Mouse (Mus musculus) yolk sac, embryonic 10.5 days (tissue): Measurements from ENCODE around the gene Khsrp.

Source experiments
- DNase-seq: peaks from one replicate; pipeline ENCODE4 v3.0.0-alpha.2; 2017; ENCODE audit warnings: low spot score

The Khsrp gene

GRCm38 (mm10) chr17:57029691-57030090 is 1.6 kb downstream of the Khsrp start:
- DNase-seq, result no peak

- DNase-seq, result no peak
These were observed 3.9 kb downstream of the Khsrp start for GRCm38 (mm10) chr17:57027471-57027870.

GRCm38 (mm10) chr17:57020960-57021359 is 10.4 kb downstream of the Khsrp start:
- no peak for DNase-seq

- no peak for DNase-seq
These were observed 11.6 kb downstream of the Khsrp start for GRCm38 (mm10) chr17:57019693-57020092.

GRCm38 (mm10) chr17:57012245-57012795 is 19.0 kb downstream of the Khsrp start:
- DNase-seq, result no peak

GRCm38 (mm10) chr17:57011236-57012141 is 19.8 kb downstream of the Khsrp start, which contains the start of the genes Gtf2f1 and Gm17949:
Gtf2f1 (minus strand) TSS chr17:57011288.
Gm17949 (plus strand) TSS chr17:57011469.
- peak; percentile 98 for DNase-seq

GRCm38 (mm10) chr17:57010911-57011235 is 20.4 kb downstream of the Khsrp start:
- no peak for DNase-seq

GRCm38 (mm10) chr17:57007137-57007905 is 24.0 kb downstream of the Khsrp start:
- no peak for DNase-seq

GRCm38 (mm10) chr17:57003994-57004393 is 27.3 kb downstream of the Khsrp start:
- DNase-seq, result no peak

GRCm38 (mm10) chr17:57001228-57001627 is 30.1 kb downstream of the Khsrp start:
- no peak for DNase-seq

GRCm38 (mm10) chr17:56999968-57000609 is 31.2 kb downstream of the Khsrp start, which contains the start of gene Pspn:
Pspn (minus strand) TSS chr17:57000018.
- DNase-seq, result no peak

GRCm38 (mm10) chr17:56999414-56999813 is 31.9 kb downstream of the Khsrp start:
- DNase-seq, result no peak

GRCm38 (mm10) chr17:56997029-56997667 is 34.2 kb downstream of the Khsrp start, which contains the start of gene Alkbh7:
Alkbh7 (plus strand) TSS chr17:56997339.
- peak; percentile 98 for DNase-seq

- DNase-seq, result no peak
These were observed 34.8 kb downstream of the Khsrp start for GRCm38 (mm10) chr17:56996506-56996905.

GRCm38 (mm10) chr17:56995046-56995445 is 36.3 kb downstream of the Khsrp start:
- DNase-seq, result no peak

GRCm38 (mm10) chr17:56990966-56991365 is 40.4 kb downstream of the Khsrp start:
- no peak for DNase-seq

GRCm38 (mm10) chr17:56990115-56990746 is 41.1 kb downstream of the Khsrp start, which contains the start of gene Clpp:
Clpp (plus strand) TSS chr17:56990305.
- peak; percentile 98 for DNase-seq

- DNase-seq, result peak; percentile 95
These were observed 41.7 kb downstream of the Khsrp start for GRCm38 (mm10) chr17:56989467-56990114.

- DNase-seq, result no peak
These were observed 42.3 kb downstream of the Khsrp start for GRCm38 (mm10) chr17:56988921-56989430.

- no peak for DNase-seq
These were observed 42.9 kb downstream of the Khsrp start for GRCm38 (mm10) chr17:56988441-56988840.
